Mouse (Mus musculus) limb, embryonic 14.5 days (tissue): ENCODE data around the gene Cela3a. TPM values are rescaled to one million over a fixed set of nuclear protein-coding genes. Genes with fewer than 3 reads are reported as not detected.

Experiments used
- ATAC-seq: fragments of 200-750 bp; cut with Nextera tagmentation; 2 replicates; pipeline ENCODE4 v1.8.0; 2017; ENCODE audit warnings: low read depth, moderate number of reproducible peaks, moderate TSS enrichment; ENCODE audit not compliant: low FRiP score
- DNase-seq: peaks from one replicate; pipeline ENCODE4 v3.0.0-alpha.2; 2015; ENCODE audit warnings: low spot score
- H3K27ac ChIP-seq: fragments of 300-500 bp; sonication (generic); replicated peaks from 2 replicates; pipeline ENCODE4 v1.5.1; 2014; ENCODE audit warnings: low read depth, mild to moderate bottlenecking, low read length, moderate library complexity, mixed read lengths
- H3K27me3 ChIP-seq: fragments of 300-500 bp; sonication (generic); 2 replicates; pipeline ENCODE4 v1.6.1; 2014; ENCODE audit warnings: low read length, mixed read lengths; ENCODE audit not compliant: control insufficient read depth, insufficient read depth
- H3K36me3 ChIP-seq: fragments of 300-500 bp; sonication (generic); 2 replicates; pipeline ENCODE4 v1.6.1; 2014; ENCODE audit warnings: mild to moderate bottlenecking, low read length, moderate library complexity, mixed read lengths; ENCODE audit not compliant: control insufficient read depth, insufficient read depth
- H3K4me1 ChIP-seq: fragments of 300-500 bp; sonication (generic); 2 replicates; pipeline ENCODE4 v1.6.1; 2014; ENCODE audit warnings: antibody characterized with exemption, low read length, mixed read lengths; ENCODE audit not compliant: control insufficient read depth, insufficient read depth
- H3K4me2 ChIP-seq: fragments of 300-500 bp; sonication (generic); replicated peaks from 2 replicates; pipeline ENCODE4 v1.6.1; 2014; ENCODE audit warnings: low read depth, mild to moderate bottlenecking, low read length, moderate library complexity; ENCODE audit not compliant: severe bottlenecking
- H3K4me3 ChIP-seq: fragments of 300-500 bp; sonication (generic); replicated peaks from 2 replicates; pipeline ENCODE4 v1.5.1; 2014; ENCODE audit warnings: low read length
- H3K9ac ChIP-seq: fragments of 300-500 bp; sonication (generic); 2 replicates; pipeline ENCODE4 v1.6.1; 2014; ENCODE audit warnings: mild to moderate bottlenecking, low read depth, low read length, moderate library complexity; ENCODE audit not compliant: severe bottlenecking
- H3K9me3 ChIP-seq: fragments of 300-500 bp; sonication (generic); 2 replicates; pipeline ENCODE4 v1.6.1; 2016; ENCODE audit warnings: low read length; ENCODE audit not compliant: control insufficient read depth
- POLR2A ChIP-seq: fragments of 200-500 bp; IDR thresholded peaks from 2 replicates; pipeline ENCODE4 v1.8.0; 2012; ENCODE audit warnings: inconsistent platforms, mild to moderate bottlenecking, moderate library complexity, borderline replicate concordance; ENCODE audit not compliant: insufficient read depth, insufficient read length; ENCODE audit errors: extremely low read depth
- WGBS: fragments of 180-500 bp; shearing (Covaris S2); extraction: QIAGEN DNeasy Blood & Tissue Kit; methylation state at CpG from one replicate; pipeline ENCODE4 v1.1.7; 2014; 5-methylcytosine and 5-hydroxymethylcytosine counted together
- polyA plus RNA-seq, 2 experiments: library from polyadenylated mRNA; depleted of rRNA in 1 of 2; stranded (reverse) in 1 of 2; unstranded in 1 of 2; fragments of >200 nt; fragmentation: Nextera tagmentation in 1 of 2; extraction: Ambion mirVana in 1 of 2; gene quantifications; 2 replicates each; pipeline versions ENCODE4 v1.2.1 to v1.2.3; 2012 to 2014

Gene Cela3a
- polyA plus RNA-seq, 2 experiments: not detected

GRCm38 (mm10) chr4:137358291-137359002 lies 51.1 kb downstream of the Cela3a start:
- DNase-seq (no peak), ATAC-seq (no peak)
- Histone ChIP-seq H3K9me3 (no peaks in the 10 kb centered on the region), H3K27me3 (no peaks in the 10 kb centered on the region), H3K9ac (no peak overlapping the region), H3K4me3 (no peak overlapping the region), H3K4me1 (peaks cover 11% of the 10 kb centered on the region), H3K4me2 (no peak overlapping the region; the same call in 1 of the 2 replicates), H3K27ac (no peak overlapping the region), H3K36me3 (no peaks in the 10 kb centered on the region)
- 65% methylated on average over 14 of the region's 14 CpGs for WGBS
- TF ChIP-seq POLR2A: no peak

- DNase-seq (peak; percentile 97), ATAC-seq (peak; percentile 98)
- H3K4me1 ChIP-seq: peaks cover 11% of the 10 kb centered on the region
- peak within 1 kb of the TSS; percentile 67 for H3K4me2 ChIP-seq
- peak within 1 kb of the TSS; percentile 97 for H3K4me3 ChIP-seq
- no peaks in the 10 kb centered on the region for H3K36me3 ChIP-seq
- TF ChIP-seq POLR2A: peak; percentile 96
- H3K27ac ChIP-seq: peak within 1 kb of the TSS; percentile 97
- no peaks in the 10 kb centered on the region for H3K27me3 ChIP-seq
- no peaks in the 10 kb centered on the region for H3K9me3 ChIP-seq
- WGBS: 0% methylated on average over 34 of the region's 44 CpGs
- H3K9ac ChIP-seq: peak within 1 kb of the TSS; percentile 100
Observed at GRCm38 (mm10) chr4:137357517-137358254, 51.9 kb downstream of the Cela3a start, which contains the start of gene Cdc42. Gene Cdc42 (minus strand): TSS chr4:137357720.

GRCm38 (mm10) chr4:137356674-137357510 lies 52.7 kb downstream of the Cela3a start:
- ATAC-seq (peak; percentile 58), DNase-seq (peak; percentile 51)
- Histone ChIP-seq H3K4me1 (peaks cover 11% of the 10 kb centered on the region), H3K4me3 (peak overlapping the region; percentile 97), H3K36me3 (no peaks in the 10 kb centered on the region), H3K4me2 (peak overlapping the region; percentile 67), H3K27me3 (no peaks in the 10 kb centered on the region), H3K27ac (peak overlapping the region; percentile 97), H3K9ac (peak overlapping the region; percentile 100), H3K9me3 (no peaks in the 10 kb centered on the region)
- no peak for TF ChIP-seq POLR2A
- 0% methylated on average over 22 of the region's 90 CpGs for WGBS

Other genes with a start within 250 kb of the Cela3a start
- gene Wnt4, start 132.3 kb downstream of the Cela3a start, polyA plus RNA-seq (2012; rRNA removed): 15.4 and 16.0 TPM in 2 replicates
- gene Wnt4, start 132.3 kb downstream of the Cela3a start, polyA plus RNA-seq (2014; fragmentation: Nextera tagmentation; extraction: Ambion mirVana): 16.0 and 23.0 TPM in 2 replicates
- 300 and 342 TPM in 2 replicates for gene Cdc42, start 52.1 kb downstream of the Cela3a start, polyA plus RNA-seq (2012; rRNA removed)
- gene Cdc42, start 52.1 kb downstream of the Cela3a start, polyA plus RNA-seq (2014; fragmentation: Nextera tagmentation; extraction: Ambion mirVana): 720 and 741 TPM in 2 replicates
- gene Cela3b, start 20.7 kb upstream of the Cela3a start, polyA plus RNA-seq (2012; rRNA removed): 0.29 and 0.55 TPM in 2 replicates
- gene Cela3b, start 20.7 kb upstream of the Cela3a start, polyA plus RNA-seq (2014; fragmentation: Nextera tagmentation; extraction: Ambion mirVana): 0.28 TPM in 1 of 2 replicates, not detected in the other
- gene 1700013G24Rik, start 43.5 kb upstream of the Cela3a start, polyA plus RNA-seq (2012; rRNA removed): 0.23 and 0.26 TPM in 2 replicates
- 0.30 TPM in 1 of 2 replicates, not detected in the other for gene 1700013G24Rik, start 43.5 kb upstream of the Cela3a start, polyA plus RNA-seq (2014; fragmentation: Nextera tagmentation; extraction: Ambion mirVana)
- 97.4 and 126 TPM in 2 replicates for gene Hspg2, start 59.0 kb upstream of the Cela3a start, polyA plus RNA-seq (2012; rRNA removed)
- gene Hspg2, start 59.0 kb upstream of the Cela3a start, polyA plus RNA-seq (2014; fragmentation: Nextera tagmentation; extraction: Ambion mirVana): 65.6 and 68.4 TPM in 2 replicates
- gene Ldlrad2, start 164.8 kb upstream of the Cela3a start, polyA plus RNA-seq (2012; rRNA removed): not detected in 2 replicates
- gene Ldlrad2, start 164.8 kb upstream of the Cela3a start, polyA plus RNA-seq (2014; fragmentation: Nextera tagmentation; extraction: Ambion mirVana): not detected in 2 replicates
- 124 and 146 TPM in 2 replicates for gene Usp48, start 184.0 kb upstream of the Cela3a start, polyA plus RNA-seq (2012; rRNA removed)
- gene Usp48, start 184.0 kb upstream of the Cela3a start, polyA plus RNA-seq (2014; fragmentation: Nextera tagmentation; extraction: Ambion mirVana): 69.3 and 77.6 TPM in 2 replicates